Mouse (Mus musculus): ENCODE data around the gene Dmkn.
A peak's percentile ranks its signal among the peaks of the same experiment; 100 is the strongest.
"Not testable (repeated sequence)": the region's sequence is repeated elsewhere in the genome, so short reads cannot be mapped to it uniquely, and the experiment has no call there.

The Dmkn gene

GRCm38 (mm10) chr7:30763456-30763855 lies at the start of gene Dmkn:
Dmkn (plus strand) TSS chr7:30763756.
- no peak for DNase-seq

GRCm38 (mm10) chr7:30717006-30717715 lies 46.4 kb upstream of the Dmkn start:
- DNase-seq = peak; percentile 48

GRCm38 (mm10) chr7:30717716-30718046 lies 45.9 kb upstream of the Dmkn start:
- DNase-seq = no peak

GRCm38 (mm10) chr7:30719669-30720068 lies 43.9 kb upstream of the Dmkn start:
- DNase-seq = no peak

GRCm38 (mm10) chr7:30721286-30721685 lies 42.3 kb upstream of the Dmkn start:
- DNase-seq = no peak

- DNase-seq = no peak
Observed at GRCm38 (mm10) chr7:30723274-30723953, 40.1 kb upstream of the Dmkn start.

GRCm38 (mm10) chr7:30728214-30728613 lies 35.3 kb upstream of the Dmkn start:
- DNase-seq = no peak

- DNase-seq = no peak
Observed at GRCm38 (mm10) chr7:30728739-30729395, 34.7 kb upstream of the Dmkn start.

GRCm38 (mm10) chr7:30729396-30730063 lies 34.0 kb upstream of the Dmkn start, which contains the start of gene Tmem147:
Tmem147 (minus strand) TSS chr7:30729540.
- peak; percentile 97 for DNase-seq

GRCm38 (mm10) chr7:30730064-30730722 lies 33.4 kb upstream of the Dmkn start:
- DNase-seq = not testable (repeated sequence)

- DNase-seq = no peak
Observed at GRCm38 (mm10) chr7:30736211-30736610, 27.3 kb upstream of the Dmkn start.

- not testable (repeated sequence) for DNase-seq
Observed at GRCm38 (mm10) chr7:30742570-30742969, 21.0 kb upstream of the Dmkn start.

- not testable (repeated sequence) for DNase-seq
Observed at GRCm38 (mm10) chr7:30743617-30744016, 19.9 kb upstream of the Dmkn start, which contains the start of gene Gapdhs. Gapdhs (minus strand) TSS chr7:30743681.

- DNase-seq = no peak
Observed at GRCm38 (mm10) chr7:30744022-30744598, 19.4 kb upstream of the Dmkn start.

- no peak for DNase-seq
Observed at GRCm38 (mm10) chr7:30747525-30748204, 15.9 kb upstream of the Dmkn start.

- DNase-seq = no peak
Observed at GRCm38 (mm10) chr7:30749824-30750606, 13.5 kb upstream of the Dmkn start.

- no peak for DNase-seq
Observed at GRCm38 (mm10) chr7:30751086-30751669, 12.4 kb upstream of the Dmkn start, which contains the start of gene Sbsn. Sbsn (plus strand) TSS chr7:30751471.

- no peak for DNase-seq
Observed at GRCm38 (mm10) chr7:30757001-30757400, 6.6 kb upstream of the Dmkn start.

GRCm38 (mm10) chr7:30758853-30759252 lies 4.7 kb upstream of the Dmkn start:
- DNase-seq = no peak

- DNase-seq = no peak
Observed at GRCm38 (mm10) chr7:30761769-30762352, 1.7 kb upstream of the Dmkn start.
